Mouse (Mus musculus): ENCODE data around the gene Rfx1.

DNA sequence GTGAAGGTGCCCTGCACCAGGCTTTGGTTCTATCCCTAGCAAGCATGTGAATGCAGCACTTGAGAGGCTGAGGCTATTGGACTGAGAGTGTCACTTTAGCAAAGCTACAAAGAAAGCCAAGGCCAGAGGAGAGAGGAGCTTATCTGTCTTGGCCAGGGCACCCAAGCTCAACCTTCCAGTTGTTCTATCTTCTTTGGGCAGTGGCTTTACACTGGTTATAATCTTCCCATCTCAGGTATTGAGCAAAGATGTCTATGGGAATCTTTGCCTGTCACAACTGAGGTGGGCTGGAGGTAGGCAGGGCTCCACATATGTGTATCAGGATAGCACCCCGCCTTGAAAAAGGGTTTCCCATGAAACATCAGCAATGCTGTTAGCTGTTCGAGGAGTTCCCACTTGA lies 6.4 kb upstream of the Rfx1 start:
- no peak for TF ChIP-seq RAD21 (IDR thresholded peaks at IDR 0.05; ENCODE audit: low read depth, low read length)
- no peak for TF ChIP-seq JUND (conservative IDR thresholded peaks at IDR 0.05; ENCODE audit: low read depth, low read length)
- TF ChIP-seq CTCF (conservative IDR thresholded peaks at IDR 0.05 in 1 of 2, IDR thresholded peaks at IDR 0.05 in 1 of 2; ENCODE audit: low read depth in 2 of 2, low read length in 2 of 2): no peak
- no peak for TF ChIP-seq HCFC1 (IDR thresholded peaks at IDR 0.05; ENCODE audit: low read depth, low read length)
- TF ChIP-seq MAFK (IDR thresholded peaks at IDR 0.05; ENCODE audit: insufficient replicate concordance, low read length): no peak
- no peak for TF ChIP-seq E2F4 (IDR thresholded peaks at IDR 0.05; ENCODE audit: insufficient replicate concordance, low read depth, low read length)
- no peak for TF ChIP-seq ZMIZ1 (IDR thresholded peaks at IDR 0.05; ENCODE audit: low read depth, low read length)
- TF ChIP-seq EP300 (IDR thresholded peaks at IDR 0.05; ENCODE audit: low read length): no peak

Measured in CH12.LX (cell line).